Mouse (Mus musculus): Measurements from ENCODE around the gene Atp6v1g1.

Atp6v1g1 gene

DNA sequence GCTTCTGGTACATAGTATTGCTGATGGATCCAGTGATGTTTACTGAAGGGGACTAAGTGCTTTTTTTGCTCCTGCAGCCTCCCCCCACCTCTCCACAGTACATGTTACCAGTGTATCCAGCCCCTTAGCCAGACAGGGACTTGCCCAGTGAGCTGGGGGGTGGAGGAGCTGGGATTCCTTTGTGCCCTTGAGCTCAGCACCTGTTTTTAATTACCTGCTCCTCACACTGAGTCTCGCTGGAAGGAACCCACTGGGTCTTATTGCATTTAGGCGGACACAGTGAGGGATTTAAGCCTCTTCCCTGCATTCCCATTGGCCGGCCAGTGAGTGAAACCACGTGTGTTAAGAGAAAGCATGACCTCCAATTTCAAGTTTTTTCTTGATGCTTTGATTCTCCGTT, 38.0 kb downstream of the Atp6v1g1 start:
- no peak for DNase-seq (ENCODE audit: low read depth)

- no peak for DNase-seq (ENCODE audit: low read depth)
Measured at GRCm38 (mm10) chr4:63585216-63585615, 40.6 kb downstream of the Atp6v1g1 start.

- DNase-seq (ENCODE audit: low read depth) = no peak
Measured at GRCm38 (mm10) chr4:63586240-63586639, 41.7 kb downstream of the Atp6v1g1 start.

DNA sequence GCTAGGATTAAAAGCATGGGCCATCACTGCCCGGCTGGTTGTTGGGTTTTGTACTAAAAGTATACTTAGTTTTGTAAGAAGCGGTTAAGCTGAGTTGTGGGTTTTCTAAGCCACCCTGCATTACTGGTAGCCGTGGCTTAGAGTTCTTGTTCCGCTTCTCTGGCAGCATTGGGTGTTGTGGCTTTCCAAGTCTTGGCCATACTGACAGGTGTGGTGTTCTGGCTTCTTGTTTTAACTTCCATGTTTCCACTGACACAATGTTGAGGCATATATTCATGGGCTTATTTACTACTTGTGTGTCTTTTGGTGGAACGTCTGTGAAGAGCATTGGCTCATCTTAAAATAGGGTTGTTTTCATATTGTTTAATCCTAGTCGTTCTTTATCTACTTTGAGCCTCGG, 45.4 kb downstream of the Atp6v1g1 start:
- no peak for DNase-seq (ENCODE audit: low read depth)

- no peak for DNase-seq (ENCODE audit: low read depth)
Measured at GRCm38 (mm10) chr4:63590538-63590937, 46.0 kb downstream of the Atp6v1g1 start.

GRCm38 (mm10) chr4:63594459-63595110, 50.0 kb downstream of the Atp6v1g1 start:
- DNase-seq (ENCODE audit: low read depth) = no peak

GRCm38 (mm10) chr4:63595259-63595658, 50.7 kb downstream of the Atp6v1g1 start:
- DNase-seq (ENCODE audit: low read depth) = no peak

GRCm38 (mm10) chr4:63596010-63596409, 51.4 kb downstream of the Atp6v1g1 start:
- no peak for DNase-seq (ENCODE audit: low read depth)
